Mouse (Mus musculus) MEL (cell line): ENCODE results near the gene Klhdc7b. TPM values are rescaled to one million over a fixed set of nuclear protein-coding genes. Genes with fewer than 3 reads are reported as not detected.

Experiments
- DNase-seq: peaks from one replicate; pipeline ENCODE4 v3.0.0; 2011; ENCODE audit warnings: low read depth, low spot score
- H3K27ac ChIP-seq: 2 replicates; pipeline ENCODE4 v1.5.1; 2012; ENCODE audit warnings: low read depth, mild to moderate bottlenecking, control low read depth, low read length, moderate library complexity; ENCODE audit not compliant: control insufficient read depth
- H3K27me3 ChIP-seq, 2 experiments: fragments of 150-350 bp in 1 of 2; sonication (generic) in 1 of 2; 2 replicates each; pipeline ENCODE4 v1.6.1; 2012; ENCODE audit warnings: low read length in 2 of 2, mild to moderate bottlenecking in 2 of 2, improper control_type of control experiment in 1 of 2, moderate library complexity in 1 of 2; ENCODE audit not compliant: insufficient read depth in 2 of 2, control insufficient read depth in 1 of 2
- H3K36me3 ChIP-seq, 2 experiments: 2 replicates each; pipeline ENCODE4 v1.6.1; 2012 to 2014; ENCODE audit warnings: low read length in 2 of 2, improper control_type of control experiment in 1 of 2, inconsistent platforms in 1 of 2, mild to moderate bottlenecking in 1 of 2; ENCODE audit not compliant: insufficient read depth in 2 of 2, control insufficient read depth in 1 of 2
- H3K4me1 ChIP-seq, 2 experiments: fragments of 150-350 bp in 1 of 2; sonication (generic) in 1 of 2; 2 replicates each; pipeline ENCODE4 v1.6.1; 2012; ENCODE audit warnings: low read length in 2 of 2, improper control_type of control experiment in 1 of 2, mild to moderate bottlenecking in 1 of 2; ENCODE audit not compliant: insufficient read depth in 2 of 2, control insufficient read depth in 1 of 2
- H3K4me3 ChIP-seq, 2 experiments: fragments of 150-350 bp in 1 of 2; sonication (generic) in 1 of 2; 2 replicates each; pipeline ENCODE4 v1.5.1; 2012; ENCODE audit warnings: low read depth in 2 of 2, low read length in 2 of 2, mild to moderate bottlenecking in 2 of 2, moderate library complexity in 2 of 2, control low read depth in 1 of 2, improper control_type of control experiment in 1 of 2; ENCODE audit not compliant: control insufficient read depth in 1 of 2, insufficient read depth in 1 of 2
- H3K79me2 ChIP-seq: 2 replicates; pipeline ENCODE4 v1.6.1; 2012; ENCODE audit warnings: mild to moderate bottlenecking, low read length, moderate library complexity; ENCODE audit not compliant: control insufficient read depth, poor library complexity, insufficient read depth
- H3K9ac ChIP-seq: 2 replicates; pipeline ENCODE4 v1.6.1; 2012; ENCODE audit warnings: low read depth, mild to moderate bottlenecking, control low read depth, low read length, moderate library complexity; ENCODE audit not compliant: control insufficient read depth, poor library complexity, severe bottlenecking
- H3K9me3 ChIP-seq: fragments of 150-350 bp; sonication (generic); replicated peaks from 2 replicates; pipeline ENCODE4 v1.6.1; 2012; ENCODE audit warnings: mild to moderate bottlenecking, low read length, improper control_type of control experiment, moderate library complexity; ENCODE audit not compliant: insufficient read depth
- BHLHE40 ChIP-seq: IDR thresholded peaks from 2 replicates; pipeline ENCODE4 v1.6.1; 2012; ENCODE audit warnings: low read depth, mild to moderate bottlenecking, inconsistent platforms, low read length, improper control_type of control experiment, borderline replicate concordance
- CHD1 ChIP-seq: IDR thresholded peaks from 2 replicates; pipeline ENCODE4 v1.6.1; 2012; ENCODE audit warnings: low read depth, mild to moderate bottlenecking, inconsistent platforms, low read length, improper control_type of control experiment
- ELF1 ChIP-seq: IDR thresholded peaks from 2 replicates; pipeline ENCODE4 v1.6.1; 2014; ENCODE audit warnings: low read depth, mild to moderate bottlenecking, inconsistent platforms, low read length, improper control_type of control experiment, moderate library complexity
- EP300 ChIP-seq, 2 experiments: IDR thresholded peaks; 2 replicates each; pipeline ENCODE4 v1.6.1; 2011; ENCODE audit warnings: improper control_type of control experiment in 2 of 2, low read length in 2 of 2, low read depth in 1 of 2, mild to moderate bottlenecking in 1 of 2
- ETS1 ChIP-seq: IDR thresholded peaks from 2 replicates; pipeline ENCODE4 v1.6.1; 2012; ENCODE audit warnings: low read depth, mild to moderate bottlenecking, inconsistent platforms, low read length, improper control_type of control experiment, moderate library complexity
- GABPA ChIP-seq: IDR thresholded peaks from 2 replicates; pipeline ENCODE4 v1.6.1; 2012; ENCODE audit warnings: low read depth, mild to moderate bottlenecking, inconsistent platforms, low read length, improper control_type of control experiment, moderate library complexity
- GATA1 ChIP-seq: IDR thresholded peaks from 2 replicates; pipeline ENCODE4 v1.6.1; 2011; ENCODE audit warnings: low read depth, low read length, improper control_type of control experiment
- HCFC1 ChIP-seq: IDR thresholded peaks from 2 replicates; pipeline ENCODE4 v1.6.1; 2012; ENCODE audit warnings: low read depth, mild to moderate bottlenecking, inconsistent platforms, low read length, improper control_type of control experiment, moderate library complexity
- JUND ChIP-seq: IDR thresholded peaks from 2 replicates; pipeline ENCODE4 v1.6.1; 2011; ENCODE audit warnings: low read depth, mild to moderate bottlenecking, improper control_type of control experiment, low read length
- KAT2A ChIP-seq: conservative IDR thresholded peaks from 2 replicates; pipeline ENCODE4 v1.6.1; 2012; ENCODE audit warnings: low read depth, low read length, improper control_type of control experiment, inconsistent platforms
- MAX ChIP-seq: IDR thresholded peaks from 2 replicates; pipeline ENCODE4 v1.6.1; 2011; ENCODE audit warnings: low read length, improper control_type of control experiment
- MAZ ChIP-seq: IDR thresholded peaks from 2 replicates; pipeline ENCODE4 v1.6.1; 2012; ENCODE audit warnings: low read depth, mild to moderate bottlenecking, inconsistent platforms, low read length, improper control_type of control experiment
- MEF2A ChIP-seq: IDR thresholded peaks from 2 replicates; pipeline ENCODE4 v1.6.1; 2014; ENCODE audit warnings: low read depth, mild to moderate bottlenecking, inconsistent platforms, low read length, improper control_type of control experiment; ENCODE audit not compliant: poor library complexity, insufficient replicate concordance, severe bottlenecking; ENCODE audit errors: extremely low read depth
- MXI1 ChIP-seq: IDR thresholded peaks from 2 replicates; pipeline ENCODE4 v1.6.1; 2011; ENCODE audit warnings: mild to moderate bottlenecking, low read depth, low read length, improper control_type of control experiment
- MYC ChIP-seq: IDR thresholded peaks from 2 replicates; pipeline ENCODE4 v1.6.1; 2011; ENCODE audit warnings: low read depth, mild to moderate bottlenecking, low read length, improper control_type of control experiment, moderate library complexity
- NRF1 ChIP-seq: IDR thresholded peaks from 2 replicates; pipeline ENCODE4 v1.6.1; 2014; ENCODE audit warnings: low read depth, mild to moderate bottlenecking, inconsistent platforms, low read length, improper control_type of control experiment, moderate library complexity; ENCODE audit not compliant: poor library complexity, insufficient read depth, severe bottlenecking
- POLR2A ChIP-seq, 2 experiments: IDR thresholded peaks; 2 replicates each; pipeline ENCODE4 v1.6.1; 2011 to 2012; ENCODE audit warnings: low read length in 2 of 2, mild to moderate bottlenecking in 2 of 2, control low read depth in 1 of 2, improper control_type of control experiment in 1 of 2, low read depth in 1 of 2, moderate library complexity in 1 of 2; ENCODE audit not compliant: control insufficient read depth in 1 of 2, insufficient read depth in 1 of 2, poor library complexity in 1 of 2
- POLR2AphosphoS2 ChIP-seq: IDR thresholded peaks from 2 replicates; pipeline ENCODE4 v1.6.1; 2011; ENCODE audit warnings: low read length, improper control_type of control experiment
- RAD21 ChIP-seq: IDR thresholded peaks from 2 replicates; pipeline ENCODE4 v1.6.1; 2011; ENCODE audit warnings: mild to moderate bottlenecking, low read depth, low read length, improper control_type of control experiment
- RCOR1 ChIP-seq: IDR thresholded peaks from 2 replicates; pipeline ENCODE4 v1.6.1; 2012; ENCODE audit warnings: low read depth, mild to moderate bottlenecking, inconsistent platforms, low read length, improper control_type of control experiment
- SMC3 ChIP-seq: IDR thresholded peaks from 2 replicates; pipeline ENCODE4 v1.6.1; 2011; ENCODE audit warnings: low read depth, low read length, improper control_type of control experiment
- TBP ChIP-seq: IDR thresholded peaks from 2 replicates; pipeline ENCODE4 v1.8.0; 2011; ENCODE audit warnings: low read depth, low read length, improper control_type of control experiment
- UBTF ChIP-seq: IDR thresholded peaks from 2 replicates; pipeline ENCODE4 v1.6.1; 2012; ENCODE audit warnings: low read depth, mild to moderate bottlenecking, inconsistent platforms, low read length, improper control_type of control experiment, moderate library complexity, borderline replicate concordance; ENCODE audit not compliant: insufficient read depth
- USF1 ChIP-seq: IDR thresholded peaks from 2 replicates; pipeline ENCODE4 v1.6.1; 2014; ENCODE audit warnings: low read depth, mild to moderate bottlenecking, inconsistent platforms, low read length, improper control_type of control experiment, moderate library complexity
- ZC3H11A ChIP-seq: IDR thresholded peaks from 2 replicates; pipeline ENCODE4 v1.6.1; 2012; ENCODE audit warnings: low read depth, mild to moderate bottlenecking, inconsistent platforms, low read length, improper control_type of control experiment
- ZKSCAN1 ChIP-seq: IDR thresholded peaks from 2 replicates; pipeline ENCODE4 v1.6.1; 2012; ENCODE audit warnings: low read depth, mild to moderate bottlenecking, inconsistent platforms, low read length, improper control_type of control experiment, moderate library complexity
- ZMIZ1 ChIP-seq: IDR thresholded peaks from 2 replicates; pipeline ENCODE4 v1.6.1; 2012; ENCODE audit warnings: low read depth, mild to moderate bottlenecking, inconsistent platforms, low read length, improper control_type of control experiment, moderate library complexity
- ZNF384 ChIP-seq: IDR thresholded peaks from 2 replicates; pipeline ENCODE4 v1.6.1; 2012; ENCODE audit warnings: low read depth, mild to moderate bottlenecking, inconsistent platforms, low read length, improper control_type of control experiment
- polyA plus RNA-seq, 2 experiments: library from polyadenylated mRNA; stranded (reverse) in 1 of 2; unstranded in 1 of 2; fragments of >175 nt in 1 of 2; fragments of >200 nt in 1 of 2; gene quantifications; 2 replicates each; pipeline versions ENCODE4 v1.2.1 to v1.2.4; 2012; ENCODE audit warnings: low replicate concordance in 2 of 2, low read depth in 1 of 2; ENCODE audit not compliant: insufficient read length in 2 of 2, insufficient read depth in 1 of 2, missing spikeins in 1 of 2
- total RNA-seq: library from RNA; depleted of rRNA; stranded (reverse); fragments of 300-350 nt; gene quantifications from 2 replicates; pipeline ENCODE4 v1.2.3, GENCODE M21; 2012

Klhdc7b gene
- total and polyA plus RNA-seq, 3 experiments = 0.01 TPM; not detected in 2

GRCm38 (mm10) chr15:89377938-89378828 is 6.5 kb upstream of the Klhdc7b start:
- H3K4me3 ChIP-seq = no peak overlapping the region
- no peaks in the 10 kb centered on the region for H3K27me3 ChIP-seq

GRCm38 (mm10) chr15:89378831-89379401 is 5.8 kb upstream of the Klhdc7b start, which contains the start of gene Odf3b:
Gene Odf3b (minus strand): TSS chr15:89379282.
- Histone ChIP-seq H3K9me3 (no peaks in the 10 kb centered on the region), H3K4me3 (no peak within 1 kb of the TSS), H3K4me1 (peaks cover 0 to 11% of the 10 kb centered on the region in 2 experiments; a peak in 1 of 4 replicates), H3K27ac (no peak within 1 kb of the TSS), H3K9ac (no peak within 1 kb of the TSS), H3K79me2 (peaks cover under 1% of the 10 kb centered on the region; the same call in 1 of the 2 replicates), H3K36me3 (peaks cover 0 to 8% of the 10 kb centered on the region in 2 experiments; a peak in 2 of 4 replicates), H3K27me3 (no peaks in the 10 kb centered on the region)
- DNase-seq = no peak
- no peak for TF ChIP-seq ELF1
- no peak for TF ChIP-seq POLR2AphosphoS2
- TF ChIP-seq MAX = no peak
- no peak for TF ChIP-seq ZNF384
- no peak for TF ChIP-seq RCOR1
- no peak for TF ChIP-seq ETS1
- TF ChIP-seq TBP = no peak
- TF ChIP-seq SMC3 = no peak
- TF ChIP-seq ZKSCAN1 = no peak
- no peak for TF ChIP-seq KAT2A
- no peak for TF ChIP-seq HCFC1
- TF ChIP-seq UBTF = no peak
- TF ChIP-seq POLR2A (IDR thresholded peaks at IDR 0.05; ENCODE audit: control insufficient read depth in 1 of 2, insufficient read depth in 1 of 2, low read depth in 1 of 2, low read length in 2 of 2, poor library complexity in 1 of 2) = no peak
- no peak for TF ChIP-seq ZMIZ1
- no peak for TF ChIP-seq NRF1

More at GRCm38 (mm10) chr15:89377938-89378828, 6.5 kb upstream of the Klhdc7b start:
- DNase-seq = no peak
- H3K4me1 ChIP-seq = peaks cover 0 to 11% of the 10 kb centered on the region in 2 experiments; a peak in 1 of 4 replicates
- H3K27ac ChIP-seq = no peak overlapping the region
- H3K9me3 ChIP-seq = no peaks in the 10 kb centered on the region
- TF ChIP-seq BHLHE40 = no peak
- no peak for TF ChIP-seq GATA1
- TF ChIP-seq JUND = no peak
- TF ChIP-seq ZKSCAN1 = no peak
- TF ChIP-seq ETS1 = no peak
- no peak for TF ChIP-seq MEF2A
- no peak for TF ChIP-seq RAD21
- no peak for TF ChIP-seq HCFC1
- TF ChIP-seq MYC = no peak
- no peak for TF ChIP-seq ZMIZ1
- TF ChIP-seq USF1 = no peak
- no peak for TF ChIP-seq EP300 (IDR thresholded peaks at IDR 0.05; ENCODE audit: low read depth in 1 of 2, low read length in 2 of 2)
- TF ChIP-seq UBTF = no peak
- no peak for TF ChIP-seq CHD1
- TF ChIP-seq ZC3H11A = no peak
- TF ChIP-seq MAZ = no peak
- no peak for TF ChIP-seq MXI1
- TF ChIP-seq NRF1 = no peak
- TF ChIP-seq SMC3 = no peak
- TF ChIP-seq GABPA = no peak
- TF ChIP-seq, all 39 proteins: peak for 0
- Histone ChIP-seq H3K79me2 (peaks cover 7% of the 10 kb centered on the region), H3K9ac (no peak overlapping the region), H3K36me3 (peaks cover 0 to 8% of the 10 kb centered on the region in 2 experiments; a peak in 2 of 4 replicates)
